Mouse (Mus musculus) spleen, adult 18-20 months (tissue): ENCODE results near the gene Rph3al.

ENCODE experiments used
- DNase-seq, 2 experiments: peaks; one replicate each; pipeline ENCODE4 v3.0.0; 2022; ENCODE audit warnings: mixed read lengths in 2 of 2

Rph3al gene

GRCm38 (mm10) chr11:75859460-75859859 lies 78.8 kb downstream of the Rph3al start:
- DNase-seq: no peak

DNA sequence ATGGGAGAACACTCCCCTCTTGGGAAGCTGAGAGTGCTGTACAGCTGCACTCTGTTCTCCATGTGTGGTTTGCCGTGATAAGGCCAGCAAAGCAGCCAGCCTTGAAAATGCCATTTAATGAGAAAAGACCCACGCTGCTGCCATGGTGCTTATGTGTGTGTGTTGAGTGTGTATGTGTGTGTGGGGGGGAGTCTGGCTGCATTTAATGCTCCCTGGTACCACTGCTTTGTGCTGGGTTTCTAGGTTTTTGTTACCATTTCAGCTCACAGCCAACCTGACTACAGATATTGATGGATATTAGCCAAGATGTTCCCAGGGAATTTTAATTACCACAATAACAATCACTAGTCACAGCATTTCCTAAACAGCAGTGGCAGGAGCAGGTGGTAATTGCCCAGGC lies 79.3 kb downstream of the Rph3al start:
- no peak for DNase-seq

- DNase-seq: no peak
These were observed 80.4 kb downstream of the Rph3al start for GRCm38 (mm10) chr11:75857781-75858180.

- no peak for DNase-seq
These were observed 83.9 kb downstream of the Rph3al start for GRCm38 (mm10) chr11:75854327-75854726.

DNA sequence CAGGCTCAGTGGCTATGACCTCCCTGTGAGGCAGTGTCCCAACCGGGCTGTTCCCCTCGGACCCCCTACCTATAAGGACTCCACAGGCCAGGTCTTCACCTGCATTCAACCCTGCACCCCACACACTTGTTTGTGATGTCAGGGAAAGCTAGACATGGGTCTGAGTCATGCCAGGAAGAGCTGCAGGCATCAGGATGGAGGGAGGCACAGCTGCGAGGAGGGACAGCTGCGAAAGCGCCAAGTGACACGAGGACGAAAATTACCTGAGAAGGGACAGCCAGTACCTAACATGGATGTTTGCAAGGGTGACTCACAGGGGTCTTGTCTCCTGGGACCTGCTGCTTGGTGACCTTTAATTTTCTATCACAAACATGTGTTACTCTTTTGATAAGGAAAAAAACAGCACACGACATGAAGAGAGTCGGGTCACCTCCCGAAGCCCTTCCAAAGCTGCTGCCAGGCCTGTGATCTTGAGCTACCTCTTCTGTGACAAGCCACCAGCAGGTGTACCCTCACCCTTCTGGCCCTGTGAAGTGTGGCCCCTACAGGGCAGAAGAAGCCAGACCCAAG lies 85.1 kb downstream of the Rph3al start:
- DNase-seq: no peak

DNA sequence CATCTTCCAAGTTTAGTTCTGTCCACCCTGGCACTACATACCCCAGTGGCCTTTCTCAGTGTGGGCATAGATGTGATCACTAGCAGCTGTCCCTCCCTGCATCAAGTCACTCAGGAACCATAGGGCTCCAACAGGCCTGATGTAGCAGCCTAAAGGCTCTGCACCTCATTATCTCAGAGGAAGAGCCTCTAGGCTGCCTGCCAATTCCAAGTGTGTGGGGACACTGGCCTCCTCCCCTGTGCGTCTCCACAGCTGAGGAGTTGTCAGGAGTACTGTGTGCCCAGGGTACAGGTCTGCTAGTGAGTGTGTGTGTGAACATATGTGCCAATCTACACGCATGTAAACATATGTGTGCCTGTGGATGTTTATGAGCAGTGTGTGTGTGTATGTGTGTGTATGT lies 85.7 kb downstream of the Rph3al start:
- DNase-seq: no peak

DNA sequence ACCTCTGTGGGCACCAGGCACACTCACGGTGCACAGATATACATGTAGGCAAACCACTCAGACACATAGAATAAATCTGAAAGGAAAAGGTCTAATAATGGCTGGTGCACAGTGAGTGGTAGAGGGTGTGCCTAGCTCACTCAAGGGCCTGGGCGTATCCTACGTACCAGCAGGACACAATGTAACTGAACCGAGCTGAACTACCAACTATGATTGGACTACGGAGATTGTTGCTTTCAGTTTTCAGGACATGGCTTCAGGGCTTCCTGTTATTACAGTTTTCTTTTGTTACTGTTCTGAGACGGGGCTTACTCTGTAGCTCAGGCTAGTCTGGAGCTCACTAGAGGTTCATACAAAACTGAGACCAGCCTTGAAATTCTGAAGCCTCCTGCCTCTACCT lies 88.7 kb downstream of the Rph3al start:
- DNase-seq: no peak

- DNase-seq: no peak
These were observed 91.6 kb downstream of the Rph3al start for GRCm38 (mm10) chr11:75846589-75846988.

DNA sequence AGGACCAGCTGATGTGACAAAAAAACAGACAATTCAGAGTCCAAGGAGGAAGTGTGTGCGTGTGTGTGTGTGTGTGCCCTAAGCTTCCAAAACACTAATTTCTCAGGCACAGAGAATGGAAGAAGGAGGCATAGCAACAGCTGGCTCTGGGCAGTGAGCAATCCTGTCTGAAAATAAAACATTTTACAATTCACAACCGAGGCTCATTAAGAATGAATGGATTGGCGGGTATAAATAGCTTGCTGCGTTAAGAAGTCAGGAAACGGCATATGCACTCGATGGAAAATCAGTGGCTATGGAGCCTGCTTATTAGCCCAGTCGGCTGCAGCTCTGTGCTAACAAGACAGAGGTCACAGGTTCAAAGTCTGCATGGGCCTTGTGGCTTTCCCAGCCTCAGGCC lies 92.6 kb downstream of the Rph3al start:
- DNase-seq: no peak

DNA sequence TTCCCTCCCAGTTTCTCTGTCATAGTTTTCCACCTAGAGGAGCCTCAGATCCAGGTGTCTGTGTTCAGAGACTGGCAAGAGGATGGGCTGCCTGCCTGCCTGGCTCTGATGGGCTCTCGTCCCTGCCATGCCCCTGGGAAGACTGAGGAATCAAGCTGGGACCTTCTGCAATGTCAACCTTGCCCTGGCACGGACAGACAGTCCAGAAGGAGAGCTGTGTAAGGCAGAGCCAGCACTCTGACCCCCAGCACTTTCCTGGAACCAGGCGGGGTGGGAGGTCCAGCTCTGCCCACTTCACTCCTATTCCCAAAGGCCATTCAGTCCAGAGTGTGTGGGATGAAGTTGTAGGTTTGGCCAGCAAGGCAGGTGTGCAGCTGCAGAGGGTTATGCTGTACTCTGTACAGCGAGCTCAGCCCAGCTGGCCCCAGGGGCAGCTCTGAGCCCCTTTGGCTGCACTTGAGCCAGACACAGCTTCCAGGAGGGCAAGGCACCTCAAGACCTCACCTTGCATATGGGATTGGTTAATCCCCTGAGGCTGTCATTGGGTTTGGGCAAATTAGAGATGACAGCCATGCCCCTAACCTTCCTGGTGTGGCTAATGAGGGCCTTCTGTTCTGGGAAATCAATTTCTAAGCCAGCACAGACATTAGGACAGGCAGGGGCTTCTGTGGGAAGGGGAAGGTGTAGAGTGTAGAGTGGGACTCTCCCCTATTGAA lies 95.2 kb downstream of the Rph3al start:
- DNase-seq: no peak

- no peak for DNase-seq
These were observed 96.7 kb downstream of the Rph3al start for GRCm38 (mm10) chr11:75841503-75841902.

DNA sequence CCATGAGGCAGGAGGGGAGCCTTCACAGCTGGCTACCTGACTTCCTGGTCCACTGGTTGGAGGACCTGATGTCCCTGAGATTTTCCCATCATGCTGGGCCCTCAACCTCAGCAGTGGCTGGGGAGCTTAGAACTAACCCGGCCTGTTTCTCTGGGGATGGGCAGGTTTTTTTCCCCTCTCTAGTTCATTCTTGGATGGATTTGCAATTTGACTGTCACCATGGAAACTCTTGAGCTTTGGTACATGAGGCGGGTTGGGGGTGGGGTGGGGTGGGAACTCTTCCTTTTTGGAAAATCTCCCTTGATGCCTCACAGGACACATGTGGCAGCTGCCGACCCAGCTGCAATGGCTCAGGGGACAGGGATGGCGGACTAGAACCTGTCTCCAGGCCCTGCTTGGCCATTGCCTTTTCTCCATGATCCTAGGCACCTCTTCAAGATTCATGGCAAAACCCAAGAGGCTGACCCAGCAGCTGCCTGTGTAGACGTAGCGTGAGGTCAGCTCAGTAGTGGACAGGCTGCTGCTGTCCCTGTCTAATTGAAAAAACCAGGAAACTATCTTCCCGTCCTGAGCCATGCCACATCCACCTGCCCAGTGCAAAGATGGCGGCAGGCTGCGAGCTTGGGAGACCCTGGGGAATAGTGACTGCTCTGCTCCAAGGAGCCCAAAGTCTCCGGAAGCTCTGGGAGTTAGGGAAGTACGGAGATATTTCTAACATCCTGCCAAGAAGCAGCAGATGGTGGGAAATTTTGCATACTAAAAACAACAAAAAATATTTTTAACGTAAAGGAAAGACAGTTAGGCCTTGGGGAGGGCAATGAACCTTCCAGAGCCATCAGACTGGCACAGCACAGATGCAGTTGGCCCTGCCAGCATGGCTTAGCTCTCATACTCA lies 98.4 kb downstream of the Rph3al start:
- no peak for DNase-seq

DNA sequence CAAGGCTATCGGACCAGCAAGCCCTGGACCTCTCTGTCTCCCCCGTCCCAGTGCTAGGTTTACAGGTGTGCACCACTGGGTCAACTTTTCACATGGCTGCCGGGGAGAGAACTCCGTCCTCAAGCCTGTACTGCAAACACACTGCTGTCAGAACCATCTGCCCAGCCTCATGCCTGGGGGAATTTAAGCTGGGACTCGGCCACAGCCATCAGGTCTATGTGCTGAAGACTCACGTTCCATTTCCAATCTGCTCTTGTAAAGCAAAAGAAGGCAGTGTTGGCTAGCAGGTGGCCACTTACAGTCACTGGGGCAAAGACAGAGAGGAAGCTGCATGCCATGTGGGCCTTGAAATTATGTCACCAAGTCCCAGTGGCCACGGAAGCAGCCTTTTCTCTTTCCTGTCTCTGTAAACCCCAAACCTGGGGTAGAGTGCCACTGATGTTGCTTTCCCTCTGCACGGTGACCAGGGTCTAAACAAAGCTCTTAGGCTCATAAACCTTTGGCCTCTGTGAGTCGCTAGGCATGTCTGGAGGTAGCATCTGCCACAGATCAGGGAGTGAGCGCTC lies 99.3 kb downstream of the Rph3al start:
- no peak for DNase-seq

DNA sequence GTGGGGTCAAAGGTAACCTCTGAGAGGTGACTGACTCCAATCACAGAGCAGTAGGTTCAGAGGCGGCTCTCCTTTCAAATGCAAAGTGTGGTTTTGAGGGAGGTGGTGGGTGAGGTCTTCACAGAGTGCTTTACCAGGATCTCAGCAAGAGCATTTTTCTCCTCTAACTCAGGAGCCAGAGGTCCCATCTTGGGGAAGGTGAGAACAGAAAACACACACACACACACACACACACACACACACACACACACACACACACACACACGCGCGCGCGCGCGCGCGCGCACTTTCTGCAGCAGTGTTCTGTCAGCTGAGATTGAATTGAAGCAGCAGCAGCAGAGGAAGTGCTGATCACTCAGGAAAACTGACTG lies 102.0 kb downstream of the Rph3al start:
- DNase-seq: no peak

GRCm38 (mm10) chr11:75835587-75836239 lies 102.5 kb downstream of the Rph3al start:
- peak; percentile 20 to 30 for DNase-seq

DNA sequence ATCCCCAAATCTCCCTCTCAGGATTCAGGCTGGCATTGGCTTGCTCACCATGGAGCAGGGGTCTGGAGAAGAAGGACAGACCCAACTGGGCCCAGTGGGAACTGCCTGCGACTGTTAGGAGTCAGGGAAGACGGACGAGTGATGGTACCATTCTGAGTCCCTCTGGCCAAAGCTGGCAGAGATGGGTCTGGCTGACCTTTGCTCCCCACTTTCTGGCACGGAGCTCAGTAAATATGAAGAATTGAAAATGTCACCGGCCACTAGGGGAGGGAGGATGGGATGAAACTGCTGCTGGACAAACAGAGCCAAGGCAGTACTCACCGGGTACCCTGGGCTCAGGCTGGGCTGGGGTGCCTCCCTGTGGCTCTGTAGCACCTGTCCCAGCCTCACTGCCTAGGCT lies 105.1 kb downstream of the Rph3al start:
- DNase-seq: no peak

DNA sequence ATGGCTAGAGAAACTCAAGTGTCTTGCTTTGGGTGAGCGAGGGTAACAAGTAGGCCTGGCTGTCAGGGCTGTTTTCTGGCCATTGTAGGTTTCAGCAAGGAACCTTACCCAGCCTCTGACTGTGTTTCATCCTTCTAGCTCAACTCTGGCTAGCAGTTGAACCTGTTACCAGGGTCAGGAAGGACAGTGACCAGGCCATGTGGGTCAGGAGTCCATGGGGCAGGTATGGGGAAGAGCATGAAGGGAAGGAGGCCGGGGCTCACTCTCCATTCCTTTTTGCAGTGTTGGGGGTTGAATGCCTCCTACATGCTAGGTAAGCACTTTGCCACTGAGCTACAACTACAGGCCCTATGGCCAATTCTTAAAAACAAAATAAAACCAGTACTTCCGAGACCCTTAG lies 107.8 kb downstream of the Rph3al start:
- no peak for DNase-seq

DNA sequence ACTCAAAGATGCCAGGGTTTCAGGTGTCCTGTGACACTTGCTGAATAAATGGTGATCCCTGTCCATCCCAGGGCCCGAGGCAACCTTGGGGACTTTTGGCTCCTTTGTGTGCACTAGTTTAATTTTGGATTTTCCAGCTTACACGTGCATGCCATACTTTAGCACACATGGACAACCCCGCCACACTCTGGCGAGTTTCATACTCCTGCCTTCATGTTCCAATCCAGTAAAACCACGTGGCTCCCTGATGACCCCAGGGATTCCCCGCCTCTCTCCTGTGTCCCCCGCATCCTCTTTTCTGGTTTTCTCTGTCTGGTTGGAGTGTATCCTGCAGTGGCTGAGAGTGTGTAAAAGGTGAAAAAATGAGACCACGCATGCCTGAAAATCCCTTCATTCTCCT lies 110.8 kb downstream of the Rph3al start:
- no peak for DNase-seq

- no peak for DNase-seq
These were observed 114.7 kb downstream of the Rph3al start for GRCm38 (mm10) chr11:75823506-75823905.

DNA sequence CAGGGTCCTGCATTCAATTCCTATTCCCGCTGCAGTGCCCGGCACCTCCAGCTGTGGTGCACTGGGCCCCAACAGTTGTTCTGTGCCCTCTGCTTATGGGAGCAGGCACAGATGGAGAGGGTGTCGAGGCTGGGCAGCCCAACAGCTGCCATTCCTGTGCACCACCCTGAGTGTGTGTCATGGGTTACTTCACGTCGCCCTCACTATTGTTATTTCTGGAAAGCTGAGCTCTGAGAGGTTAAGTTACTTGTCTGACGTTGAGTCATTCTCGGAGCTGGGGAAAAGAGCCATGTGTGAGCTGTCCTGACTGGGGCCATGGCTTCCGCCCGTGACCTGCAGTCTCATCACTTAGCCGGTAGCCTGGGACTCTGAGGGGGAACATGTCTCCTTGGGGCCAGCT lies 125.1 kb downstream of the Rph3al start:
- DNase-seq: no peak

DNA sequence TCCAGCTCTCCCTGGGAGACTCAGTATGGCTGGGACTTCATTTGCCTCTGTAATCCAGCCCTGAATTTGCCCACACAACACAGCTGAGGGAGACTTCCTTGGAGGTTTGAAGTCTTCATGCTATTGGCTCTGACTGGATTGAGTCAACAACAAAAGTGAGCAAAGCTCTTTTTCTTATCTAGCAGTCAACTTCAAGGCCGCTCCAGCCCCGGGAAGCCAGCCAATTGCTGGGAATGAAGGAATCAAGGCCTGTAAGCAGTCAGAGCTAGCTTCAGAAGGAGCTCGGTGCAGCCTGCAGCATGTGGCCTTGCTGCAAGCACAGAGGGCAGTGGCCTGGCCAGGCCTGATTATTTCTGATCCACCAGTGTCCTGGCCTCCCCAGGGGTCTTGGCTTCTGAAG lies 126.3 kb downstream of the Rph3al start:
- DNase-seq: peak in 1 of 2 experiments; percentile 18

- no peak for DNase-seq
These were observed 127.7 kb downstream of the Rph3al start for GRCm38 (mm10) chr11:75810526-75810925.

GRCm38 (mm10) chr11:75807486-75807885 lies 130.7 kb downstream of the Rph3al start:
- DNase-seq: no peak
